Mouse (Mus musculus) bone marrow, adult 2 months (tissue): ENCODE data around the gene Ryr1.

Source experiments
- CTCF ChIP-seq: fragments of 200-500 bp; IDR thresholded peaks from 2 replicates; pipeline ENCODE4 v1.5.1; 2011; ENCODE audit warnings: low read length, control low read depth; ENCODE audit not compliant: control insufficient read depth, insufficient read depth
- POLR2A ChIP-seq: fragments of 200-500 bp; IDR thresholded peaks from 2 replicates; pipeline ENCODE4 v1.6.1; 2011; ENCODE audit warnings: low read depth, mild to moderate bottlenecking, control low read depth, low read length, borderline replicate concordance; ENCODE audit not compliant: control insufficient read depth

DNA sequence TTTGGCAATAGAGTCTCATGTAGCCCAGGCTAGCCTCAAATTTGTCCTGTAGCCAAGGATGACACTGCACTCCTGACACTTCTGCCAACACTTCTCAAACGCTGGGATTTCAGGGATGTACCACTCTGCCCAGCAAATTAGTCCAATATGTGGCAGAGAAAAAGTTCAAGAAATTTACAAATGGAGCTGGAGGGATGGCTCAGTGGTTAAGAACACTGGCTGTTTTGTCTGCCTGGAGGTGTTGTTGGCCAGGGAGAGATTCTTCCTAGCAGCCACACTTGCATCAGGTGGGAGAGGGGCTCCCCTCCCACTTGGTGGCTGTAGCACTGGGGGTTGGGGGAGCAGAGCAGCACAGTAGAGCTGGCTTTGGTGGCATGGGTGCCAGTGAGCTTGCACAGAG is 5.5 kb downstream of the Ryr1 start:
- TF ChIP-seq CTCF: no peak
- no peak for TF ChIP-seq POLR2A
